Mouse (Mus musculus) heart, embryonic 13.5 days (tissue): Measurements from ENCODE around the gene Rnps1. TPM values are rescaled to one million over a fixed set of nuclear protein-coding genes. Genes with fewer than 3 reads are reported as not detected.
"Not testable (repeated sequence)": the region's sequence is repeated elsewhere in the genome, so short reads cannot be mapped to it uniquely, and the experiment has no call there.

Source experiments
- ATAC-seq: fragments of 200-750 bp; cut with Nextera tagmentation; 2 replicates; pipeline ENCODE4 v1.8.0; 2017; ENCODE audit warnings: moderate TSS enrichment; ENCODE audit not compliant: insufficient number of reproducible peaks, low FRiP score, low TSS enrichment; ENCODE audit errors: extremely low read depth
- H3K27ac ChIP-seq: fragments of 300-500 bp; sonication (generic); replicated peaks from 2 replicates; pipeline ENCODE4 v1.5.1; 2015; ENCODE audit warnings: moderate library complexity, mild to moderate bottlenecking, inconsistent platforms
- H3K27me3 ChIP-seq: fragments of 300-500 bp; sonication (generic); replicated peaks from 2 replicates; pipeline ENCODE4 v1.6.1; 2015; ENCODE audit warnings: mild to moderate bottlenecking, inconsistent platforms
- H3K36me3 ChIP-seq: fragments of 300-500 bp; sonication (generic); 2 replicates; pipeline ENCODE4 v1.6.1; 2015; ENCODE audit warnings: mild to moderate bottlenecking, inconsistent platforms
- H3K4me1 ChIP-seq: fragments of 300-500 bp; sonication (generic); 2 replicates; pipeline ENCODE4 v1.6.1; 2015; ENCODE audit warnings: inconsistent platforms
- H3K4me2 ChIP-seq: fragments of 300-500 bp; sonication (generic); 2 replicates; pipeline ENCODE4 v1.6.1; 2015; ENCODE audit warnings: inconsistent platforms, mild to moderate bottlenecking, moderate library complexity
- H3K4me3 ChIP-seq: fragments of 300-500 bp; sonication (generic); 2 replicates; pipeline ENCODE4 v1.5.1; 2015; ENCODE audit warnings: moderate library complexity, mild to moderate bottlenecking, inconsistent platforms
- H3K9ac ChIP-seq: fragments of 300-500 bp; sonication (generic); 2 replicates; pipeline ENCODE4 v1.6.1; 2015; ENCODE audit warnings: inconsistent platforms, mild to moderate bottlenecking, moderate library complexity
- H3K9me3 ChIP-seq: fragments of 300-500 bp; sonication (generic); 2 replicates; pipeline ENCODE4 v1.6.1; 2016; ENCODE audit warnings: inconsistent platforms
- WGBS: fragments of 180-500 bp; shearing (Covaris S2); methylation state at CpG from one replicate; pipeline ENCODE4 v1.1.7; 2015; ENCODE audit warnings: mixed read lengths; 5-methylcytosine and 5-hydroxymethylcytosine counted together
- polyA plus RNA-seq: library from polyadenylated mRNA; unstranded; fragments of >200 nt; fragmentation: Nextera tagmentation; extraction: Ambion mirVana; gene quantifications from 2 replicates; pipeline ENCODE4 v1.2.1, GENCODE M21; 2015

The Rnps1 gene
- polyA plus RNA-seq, 1 experiment from 2014 or later: 234 TPM

DNA sequence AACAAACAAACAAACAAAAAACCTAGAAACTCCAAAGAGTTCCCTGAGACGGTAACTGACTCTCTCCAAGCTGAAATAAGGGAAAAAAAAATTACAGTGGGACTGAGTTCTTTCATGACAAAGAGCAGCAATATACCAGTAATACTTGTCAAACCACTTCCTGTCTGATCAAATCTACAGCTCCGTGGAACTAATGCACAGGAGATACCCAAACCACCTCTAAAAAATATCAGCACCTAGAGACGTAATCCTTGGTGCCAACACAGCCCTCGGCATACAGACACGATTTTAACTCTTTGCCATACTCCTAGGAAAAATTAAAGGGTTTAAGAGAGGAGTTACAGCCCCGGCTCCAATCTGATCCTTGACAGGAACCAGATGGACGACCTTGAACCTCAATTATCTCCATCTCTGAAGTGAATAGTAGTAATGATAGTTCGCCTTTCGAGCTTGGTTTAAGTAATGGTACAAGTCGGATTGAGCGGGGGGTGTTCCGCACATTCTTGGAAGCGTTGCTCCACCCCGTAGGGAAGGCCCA is 39.9 kb downstream of the Rnps1 start:
- 4% methylated on average over 14 of the region's 14 CpGs for WGBS
- H3K36me3 ChIP-seq: peaks cover 26% of the 10 kb centered on the region
- no peaks in the 10 kb centered on the region for H3K9me3 ChIP-seq
- peak overlapping the region; percentile 97 for H3K27ac ChIP-seq
- H3K4me2 ChIP-seq: peak overlapping the region; percentile 80
- peak overlapping the region; percentile 95 for H3K9ac ChIP-seq
- no peaks in the 10 kb centered on the region for H3K27me3 ChIP-seq
- peaks cover 20% of the 10 kb centered on the region for H3K4me1 ChIP-seq
- peak overlapping the region; percentile 87 for H3K4me3 ChIP-seq
- ATAC-seq: no peak

DNA sequence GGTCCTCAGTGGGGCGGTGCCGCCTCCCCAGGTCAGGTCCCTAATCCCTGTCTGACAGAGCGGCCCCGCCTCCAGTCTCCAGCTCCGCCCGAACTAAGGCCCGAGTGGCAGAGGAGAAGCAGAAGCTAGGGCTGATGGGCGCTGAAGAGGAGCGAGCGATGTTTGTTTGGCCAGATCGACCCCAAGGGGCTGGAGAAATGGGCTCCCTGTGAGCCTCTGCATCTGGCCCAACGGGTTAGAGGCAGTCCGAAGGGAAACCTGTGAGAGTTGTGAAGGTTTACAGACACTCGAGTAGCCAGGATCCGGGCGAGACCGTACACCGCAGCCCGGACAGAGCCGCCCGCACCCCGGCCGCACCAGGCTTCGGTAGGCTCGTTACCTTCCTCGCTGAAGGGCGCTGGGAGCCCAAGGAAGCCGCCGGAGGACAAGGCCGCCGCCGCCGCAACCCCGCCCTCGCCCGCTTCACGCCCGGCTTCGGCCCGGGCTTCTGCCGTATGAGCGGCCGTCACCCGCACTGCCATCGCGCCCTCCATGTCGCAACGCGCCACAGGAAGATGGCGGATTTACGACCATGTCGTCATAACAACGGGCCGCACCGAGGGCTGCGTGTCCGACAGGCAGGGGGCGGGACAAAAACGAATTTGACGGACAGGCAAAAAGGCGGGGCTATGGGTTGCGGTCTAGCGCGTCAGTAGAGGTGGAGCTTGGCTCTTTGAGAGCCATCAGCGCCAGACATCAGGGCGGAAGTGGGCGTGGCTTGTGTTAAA is 40.6 kb downstream of the Rnps1 start:
- no peaks in the 10 kb centered on the region for H3K27me3 ChIP-seq
- ATAC-seq: peak; percentile 94
- 1% methylated on average over 67 of the region's 67 CpGs for WGBS

DNA sequence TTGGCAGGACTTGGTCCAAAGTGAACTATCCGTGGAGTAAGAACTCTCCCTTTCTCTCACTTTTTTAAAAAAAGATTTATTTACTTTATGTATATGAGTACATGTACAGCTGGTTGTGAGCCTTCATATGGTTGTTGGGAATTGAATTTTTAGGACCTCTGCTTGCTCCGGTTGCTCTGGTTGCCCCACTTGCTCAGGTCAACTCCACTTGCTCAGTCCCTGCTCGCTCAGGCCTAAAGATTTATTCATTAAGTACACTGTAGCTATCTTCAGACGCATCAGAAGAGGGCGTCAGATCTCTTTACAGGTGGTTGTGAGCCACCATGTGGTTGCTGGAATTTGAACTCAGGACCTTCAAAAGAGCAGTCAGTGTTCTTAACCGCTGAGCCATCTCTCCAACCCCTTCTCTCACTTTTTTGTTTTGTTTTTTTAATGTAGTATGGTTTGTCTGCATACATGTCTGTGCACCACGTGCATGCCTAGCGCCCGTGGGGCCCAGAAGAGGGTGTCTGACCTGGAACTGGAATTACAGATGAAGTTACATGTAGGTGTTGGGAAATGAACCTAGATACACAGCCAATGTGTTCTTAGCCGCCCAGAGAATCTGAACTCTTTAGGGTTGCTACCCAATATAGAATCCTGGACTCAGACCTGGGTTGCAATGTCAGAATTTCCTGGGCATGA is 41.3 kb downstream of the Rnps1 start:
- Histone ChIP-seq H3K4me2 (peak overlapping the region; percentile 80), H3K36me3 (peaks cover 12% of the 10 kb centered on the region), H3K4me1 (peaks cover 20% of the 10 kb centered on the region), H3K27ac (peak overlapping the region; percentile 73), H3K4me3 (peak overlapping the region; percentile 87)
- ATAC-seq, H3K9ac ChIP-seq, H3K27me3 ChIP-seq, H3K9me3 ChIP-seq: not testable (repeated sequence)
- 52% methylated on average over 10 of the region's 10 CpGs for WGBS

More for the DNA sequence above, 40.6 kb downstream of the Rnps1 start:
- H3K4me1 ChIP-seq: peaks cover 20% of the 10 kb centered on the region
- H3K27ac ChIP-seq: peak overlapping the region; percentile 97
- peak overlapping the region; percentile 95 for H3K9ac ChIP-seq
- no peaks in the 10 kb centered on the region for H3K9me3 ChIP-seq
- peak overlapping the region; percentile 87 for H3K4me3 ChIP-seq
- H3K4me2 ChIP-seq: peak overlapping the region; percentile 80
- H3K36me3 ChIP-seq: peaks cover 19% of the 10 kb centered on the region

DNA sequence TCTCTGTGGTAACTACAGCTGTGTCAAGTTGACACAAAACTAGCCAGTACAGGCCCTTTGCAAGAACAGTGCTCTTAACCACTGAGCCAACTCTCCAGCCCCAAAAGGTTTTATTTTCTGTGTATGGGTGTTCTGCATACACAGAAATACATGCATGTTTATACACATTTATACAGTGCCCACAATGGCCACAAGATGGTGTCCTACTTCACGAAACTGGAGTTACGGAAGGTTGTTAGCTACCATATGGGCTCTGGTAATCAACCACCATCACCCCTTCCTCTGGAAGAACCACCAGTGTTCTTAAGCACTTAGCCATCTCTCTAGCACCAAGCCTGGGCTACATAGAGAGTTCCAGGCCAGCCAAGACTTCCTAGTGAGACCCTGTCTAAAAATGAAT is 47.2 kb downstream of the Rnps1 start:
- no peak overlapping the region for H3K9ac ChIP-seq
- H3K27me3 ChIP-seq: no peaks in the 10 kb centered on the region
- H3K9me3 ChIP-seq: no peaks in the 10 kb centered on the region
- 69% methylated on average over 2 of the region's 2 CpGs for WGBS
- H3K36me3 ChIP-seq: no peaks in the 10 kb centered on the region
- ATAC-seq: no peak
- H3K4me3 ChIP-seq: no peak overlapping the region
- H3K4me2 ChIP-seq: no peak overlapping the region
- no peak overlapping the region for H3K27ac ChIP-seq
- H3K4me1 ChIP-seq: peaks cover 14% of the 10 kb centered on the region

DNA sequence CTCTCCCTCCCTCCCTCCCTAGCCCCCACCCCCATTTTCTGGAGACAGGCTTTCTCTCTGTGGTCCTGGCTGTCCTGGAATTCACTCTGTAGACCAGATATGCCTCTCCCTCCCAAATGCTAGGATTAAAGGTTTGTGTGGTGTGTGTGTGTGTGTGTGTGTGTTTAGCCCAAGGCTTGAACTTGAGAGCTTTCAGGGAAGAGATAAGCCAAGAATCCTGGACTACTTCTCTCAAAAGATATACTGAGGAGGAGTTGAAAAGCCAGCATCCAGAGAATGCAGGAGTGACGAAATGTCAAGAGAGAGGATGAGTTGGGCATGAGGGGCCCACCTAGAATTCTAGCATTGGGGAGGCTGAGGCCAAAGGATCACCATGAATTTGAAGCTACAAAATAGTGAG is 48.6 kb downstream of the Rnps1 start:
- Histone ChIP-seq H3K27me3 (no peaks in the 10 kb centered on the region), H3K27ac (peak overlapping the region; percentile 50; the same call in 1 of the 2 replicates), H3K9ac (0 out of 2 replicates have a peak overlapping the region, but pooled peaks have one; percentile 37), H3K4me3 (no peak overlapping the region), H3K4me2 (peak overlapping the region; percentile 20; the same call in 1 of the 2 replicates), H3K4me1 (peaks cover 14% of the 10 kb centered on the region), H3K9me3 (no peaks in the 10 kb centered on the region), H3K36me3 (no peaks in the 10 kb centered on the region)
- no peak for ATAC-seq
- whole genome bisulfite sequencing: 50% methylated on average over 1 of the region's 1 CpGs

DNA sequence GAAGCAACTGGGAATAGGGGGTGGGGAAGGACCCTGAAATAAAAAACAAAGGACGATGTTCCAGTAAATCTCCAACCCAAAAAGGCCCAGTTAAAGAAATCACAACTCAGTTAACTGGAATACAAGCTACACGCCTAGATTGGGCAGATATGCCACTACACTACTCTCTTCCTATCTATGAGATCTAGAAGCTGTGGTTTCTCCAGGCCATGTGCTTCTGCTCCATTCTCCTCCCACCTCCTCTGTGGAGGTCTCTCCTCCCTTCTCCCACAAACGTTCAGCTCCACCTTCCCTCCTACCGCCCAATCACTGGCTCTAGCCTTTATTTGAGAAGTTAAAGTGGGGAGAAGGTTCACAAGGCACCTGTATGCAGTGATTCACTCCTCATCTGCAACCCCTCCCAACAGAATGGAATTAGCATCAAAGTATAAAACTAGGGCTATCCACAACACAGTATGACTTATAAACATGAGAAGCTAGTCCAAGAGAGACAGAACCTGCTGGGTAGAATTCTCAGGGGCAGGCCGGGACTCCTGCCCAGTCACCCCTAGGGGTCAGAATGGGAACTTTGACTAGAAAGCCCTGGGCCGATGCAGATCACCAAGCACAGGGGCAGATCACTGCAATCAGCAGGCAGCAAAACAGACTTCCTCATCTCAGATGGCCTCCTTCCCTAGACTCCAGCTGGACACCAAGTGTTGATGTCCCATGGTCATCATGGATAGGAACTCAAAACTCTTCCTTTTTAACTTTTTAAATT is 49.2 kb downstream of the Rnps1 start:
- Histone ChIP-seq H3K9ac (no peak overlapping the region), H3K4me1 (peaks cover 14% of the 10 kb centered on the region), H3K9me3 (no peaks in the 10 kb centered on the region), H3K27ac (peak overlapping the region; percentile 16; the same call in 1 of the 2 replicates), H3K4me3 (no peak overlapping the region), H3K36me3 (no peaks in the 10 kb centered on the region), H3K27me3 (no peaks in the 10 kb centered on the region), H3K4me2 (peak overlapping the region; percentile 20; the same call in 1 of the 2 replicates)
- no peak for ATAC-seq
- 44% methylated on average over 6 of the region's 6 CpGs for WGBS

DNA sequence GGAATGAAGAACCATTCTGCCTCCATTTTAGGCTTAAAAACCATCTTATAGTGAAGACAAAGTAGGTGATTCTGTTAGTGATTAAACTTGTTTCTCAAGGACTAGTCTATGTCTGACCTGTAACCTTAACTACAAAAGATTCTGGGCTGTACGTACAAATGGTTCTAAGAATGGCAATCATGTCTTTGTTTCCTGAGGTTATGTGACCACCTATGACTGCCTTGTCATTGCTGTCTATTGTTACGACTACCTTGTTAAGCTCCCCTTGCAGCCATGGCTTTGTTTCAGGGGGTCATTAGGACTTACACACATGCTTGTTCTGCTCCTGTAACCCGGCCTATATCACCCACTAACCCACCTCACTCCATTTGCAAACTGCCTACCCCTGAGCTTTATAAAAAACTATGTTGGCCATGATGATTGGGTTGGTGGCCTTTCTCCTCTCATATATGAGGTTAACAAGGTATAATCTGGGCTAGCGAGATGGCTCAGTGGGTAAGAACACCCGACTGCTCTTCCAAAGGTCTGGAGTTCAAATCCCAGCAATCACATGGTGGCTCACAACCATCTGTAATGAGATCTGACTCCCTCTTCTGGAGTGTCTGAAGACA is 54.4 kb downstream of the Rnps1 start:
- no peak overlapping the region for H3K27ac ChIP-seq
- no peak overlapping the region for H3K9ac ChIP-seq
- peaks cover 34% of the 10 kb centered on the region for H3K4me1 ChIP-seq
- ATAC-seq: no peak
- no peak overlapping the region for H3K4me2 ChIP-seq
- H3K4me3 ChIP-seq: no peak overlapping the region
- H3K36me3 ChIP-seq: peaks cover 11% of the 10 kb centered on the region
- H3K27me3 ChIP-seq: no peaks in the 10 kb centered on the region
- no peaks in the 10 kb centered on the region for H3K9me3 ChIP-seq
- WGBS: 93% methylated on average over 5 of the region's 5 CpGs

DNA sequence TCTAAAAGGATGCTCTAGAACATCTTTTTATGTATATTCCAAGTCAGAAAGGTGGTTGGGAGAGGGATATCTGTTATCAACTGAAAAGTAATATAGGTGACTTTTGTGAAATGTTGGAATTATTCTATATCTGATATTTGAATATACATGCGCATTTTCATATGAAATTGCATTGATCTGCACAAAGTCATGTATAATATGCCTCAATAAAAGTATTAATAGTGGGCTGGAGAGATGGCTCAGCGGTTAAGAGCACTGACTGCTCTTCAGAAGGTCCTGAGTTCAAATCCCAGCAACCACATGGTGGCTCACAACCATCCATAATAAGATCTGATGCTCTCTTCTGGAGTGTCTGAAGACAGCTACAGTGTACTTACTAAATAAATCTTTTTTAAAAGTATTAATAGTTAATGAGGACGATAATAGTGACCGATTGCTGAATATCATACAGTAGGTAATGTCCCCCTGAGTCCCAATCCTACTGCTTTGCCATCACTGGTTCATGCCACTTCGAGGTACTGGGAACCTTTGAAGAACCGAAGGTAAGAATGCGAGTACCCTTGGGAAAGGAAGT is 55.1 kb downstream of the Rnps1 start:
- peaks cover 40% of the 10 kb centered on the region for H3K4me1 ChIP-seq
- peak overlapping the region; percentile 97 for H3K9ac ChIP-seq
- 17% methylated on average over 7 of the region's 7 CpGs for WGBS
- H3K36me3 ChIP-seq: peaks cover 18% of the 10 kb centered on the region
- H3K9me3 ChIP-seq: no peaks in the 10 kb centered on the region
- H3K27ac ChIP-seq: peak overlapping the region; percentile 89
- no peaks in the 10 kb centered on the region for H3K27me3 ChIP-seq
- peak overlapping the region; percentile 95 for H3K4me3 ChIP-seq
- peak overlapping the region; percentile 100 for H3K4me2 ChIP-seq
- no peak for ATAC-seq

DNA sequence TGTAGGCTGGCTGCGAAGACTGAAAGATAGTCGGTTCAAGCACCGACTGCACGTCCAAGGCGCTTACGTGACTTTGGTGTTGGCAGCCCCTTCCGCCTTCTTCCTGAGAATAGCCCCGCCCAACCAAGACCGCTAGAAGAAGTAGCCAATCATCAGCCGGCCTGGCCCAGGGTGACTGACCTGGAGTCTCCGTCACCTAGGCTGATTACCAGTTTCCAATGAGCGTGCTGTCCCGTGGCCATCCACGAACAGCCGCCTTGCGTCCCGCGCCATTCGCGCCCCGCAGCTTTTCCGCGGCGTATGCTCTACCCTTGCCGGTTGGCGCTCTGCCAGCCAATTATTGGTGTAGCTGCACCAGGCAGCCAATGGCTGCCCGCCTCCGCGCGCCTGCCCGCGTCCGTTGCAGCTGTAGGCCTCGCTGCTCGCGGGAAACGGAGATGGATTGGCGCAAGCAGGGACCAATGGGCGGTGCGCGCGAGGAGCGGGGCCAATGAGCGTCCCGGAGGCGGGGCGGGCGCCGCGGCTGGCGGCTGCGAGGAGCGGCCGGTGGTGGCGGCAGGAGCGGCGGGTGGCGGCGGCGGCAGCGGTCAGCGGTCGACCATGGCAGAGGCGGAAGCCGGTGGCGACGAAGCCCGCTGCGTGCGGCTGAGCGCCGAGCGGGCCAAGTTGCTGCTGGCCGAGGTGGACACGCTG is 55.7 kb downstream of the Rnps1 start, which contains the start of the genes E4f1 and Pgp:
Gene E4f1, minus strand, starts transcription at position 404 of the 693 bp plus-strand sequence.
Gene Pgp, plus strand, starts transcription at position 483 of the 693 bp plus-strand sequence.
- H3K36me3 ChIP-seq: peaks cover 24% of the 10 kb centered on the region
- peak; percentile 95 for ATAC-seq
- peak within 1 kb of the TSS; percentile 89 for H3K27ac ChIP-seq
- peaks cover 42% of the 10 kb centered on the region for H3K4me1 ChIP-seq
- peak within 1 kb of the TSS; percentile 95 for H3K4me3 ChIP-seq
- H3K27me3 ChIP-seq: no peaks in the 10 kb centered on the region
- no peaks in the 10 kb centered on the region for H3K9me3 ChIP-seq
- under 1% methylated on average over 73 of the region's 75 CpGs for WGBS
- H3K4me2 ChIP-seq: peak within 1 kb of the TSS; percentile 100
- peak within 1 kb of the TSS; percentile 97 for H3K9ac ChIP-seq
